Mouse (Mus musculus) small intestine, adult 2 months (tissue): ENCODE measurements at regions not wholly inside any gene's neighbourhood (a gene's known extent, or its start where the extent isn't known, plus 50 kb on each side); places are given as distances from the start of the nearest gene placed in this dataset.

ENCODE experiments used
- CTCF ChIP-seq: fragments of 200-500 bp; IDR thresholded peaks from 2 replicates; pipeline ENCODE4 v1.5.1; 2012; ENCODE audit warnings: low read depth, mild to moderate bottlenecking, control low read depth, inconsistent platforms, low read length, moderate library complexity, mixed read lengths; ENCODE audit not compliant: insufficient replicate concordance, insufficient read length; ENCODE audit errors: extremely low read depth
- POLR2A ChIP-seq: fragments of 200-500 bp; IDR thresholded peaks from 2 replicates; pipeline ENCODE4 v1.6.1; 2012; ENCODE audit warnings: low read depth, mild to moderate bottlenecking, control low read depth, inconsistent platforms, low read length, moderate library complexity

- TF ChIP-seq POLR2A (no peak), CTCF (no peak)
These were observed 281.8 kb upstream of the Klf3 start for GRCm38 (mm10) chr5:64521401-64521800.
